Mouse (Mus musculus) ovary, postnatal 14 days (tissue): ENCODE measurements around the gene Gnl2.

ENCODE experiments used
- DNase-seq: peaks from one replicate; pipeline ENCODE4 v3.0.0; 2022; ENCODE audit warnings: low spot score

Gene Gnl2

GRCm38 (mm10) chr4:125084403-125085345, 68.3 kb downstream of the Gnl2 start, which contains the start of gene Meaf6:
Meaf6 (plus strand) TSS chr4:125085134.
- DNase-seq: peak; percentile 95

DNA sequence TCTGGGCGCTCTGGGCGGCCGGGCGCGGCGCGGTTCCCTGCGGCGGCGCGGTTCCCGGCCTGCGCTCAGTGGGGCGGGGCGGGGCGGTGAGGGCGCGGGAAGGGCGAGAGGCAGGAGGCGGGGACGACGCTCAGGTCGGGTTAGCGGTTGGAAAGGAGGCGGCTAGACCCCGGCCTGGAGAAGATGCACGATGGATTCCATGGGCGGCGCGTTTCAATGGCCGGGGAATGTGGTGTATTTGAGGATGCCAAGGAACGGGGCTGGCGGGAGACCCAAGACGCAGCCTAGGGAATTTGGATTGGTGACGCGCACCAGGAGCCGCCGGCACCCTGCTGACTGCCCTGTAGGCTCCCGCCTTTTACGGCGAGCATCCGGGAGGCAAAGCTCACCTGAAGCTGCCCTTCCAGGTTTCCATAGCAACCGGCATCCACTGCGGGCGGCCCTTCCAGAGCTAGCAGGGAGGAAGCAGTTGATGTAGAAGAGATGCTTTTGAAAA, 69.0 kb downstream of the Gnl2 start:
- no peak for DNase-seq

GRCm38 (mm10) chr4:125093031-125093430, 76.6 kb downstream of the Gnl2 start:
- no peak for DNase-seq

DNA sequence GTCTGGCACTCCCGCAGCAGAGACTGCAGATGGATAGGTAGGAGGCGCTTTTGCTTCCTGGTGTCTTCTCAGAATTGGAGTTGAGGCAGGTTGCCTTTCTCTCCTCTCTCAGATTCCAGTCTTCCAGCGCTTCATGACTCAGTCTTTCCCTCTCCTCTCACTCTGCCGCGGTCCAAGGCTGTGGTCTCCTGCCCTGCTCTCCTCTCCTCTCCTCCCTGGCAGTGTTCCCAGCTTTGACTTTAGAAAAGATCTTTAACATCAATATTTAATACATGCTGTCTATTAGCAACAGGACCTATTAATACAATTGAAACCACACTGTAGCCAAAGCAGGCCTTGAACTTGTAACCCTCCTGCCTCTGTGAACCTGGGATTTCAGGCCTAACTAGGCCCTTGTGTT, 79.7 kb downstream of the Gnl2 start:
- DNase-seq: no peak

GRCm38 (mm10) chr4:125097412-125097811, 81.0 kb downstream of the Gnl2 start:
- DNase-seq: no peak

DNA sequence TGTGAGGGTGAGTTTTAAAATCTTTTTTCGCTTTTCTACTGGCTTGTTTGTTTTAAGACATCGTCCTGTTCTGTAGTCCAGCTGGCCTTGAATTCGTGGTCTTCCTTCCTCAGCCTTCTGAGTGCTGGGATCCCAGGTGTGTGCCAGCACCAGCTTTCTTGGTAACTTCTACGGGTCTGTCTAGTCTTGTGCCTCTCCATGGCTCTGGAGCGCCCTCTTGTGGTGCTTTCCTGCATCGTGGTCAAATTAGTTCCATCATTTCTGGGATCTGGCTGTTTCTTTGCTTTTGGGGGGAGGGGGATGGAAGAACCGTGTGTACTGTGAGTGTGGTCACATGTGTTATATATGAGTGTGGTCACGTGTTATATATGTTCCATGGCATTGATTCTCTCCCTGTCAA, 83.1 kb downstream of the Gnl2 start:
- DNase-seq: peak; percentile 79

GRCm38 (mm10) chr4:125101334-125101733, 84.9 kb downstream of the Gnl2 start:
- DNase-seq: no peak
